Mouse (Mus musculus): ENCODE results near the gene Fat4. TPM values are rescaled to one million over a fixed set of nuclear protein-coding genes. Genes with fewer than 3 reads are reported as not detected.

The Fat4 gene
- polyA plus RNA-seq, 1 experiment from 2014 or later: 12.1 TPM

DNA sequence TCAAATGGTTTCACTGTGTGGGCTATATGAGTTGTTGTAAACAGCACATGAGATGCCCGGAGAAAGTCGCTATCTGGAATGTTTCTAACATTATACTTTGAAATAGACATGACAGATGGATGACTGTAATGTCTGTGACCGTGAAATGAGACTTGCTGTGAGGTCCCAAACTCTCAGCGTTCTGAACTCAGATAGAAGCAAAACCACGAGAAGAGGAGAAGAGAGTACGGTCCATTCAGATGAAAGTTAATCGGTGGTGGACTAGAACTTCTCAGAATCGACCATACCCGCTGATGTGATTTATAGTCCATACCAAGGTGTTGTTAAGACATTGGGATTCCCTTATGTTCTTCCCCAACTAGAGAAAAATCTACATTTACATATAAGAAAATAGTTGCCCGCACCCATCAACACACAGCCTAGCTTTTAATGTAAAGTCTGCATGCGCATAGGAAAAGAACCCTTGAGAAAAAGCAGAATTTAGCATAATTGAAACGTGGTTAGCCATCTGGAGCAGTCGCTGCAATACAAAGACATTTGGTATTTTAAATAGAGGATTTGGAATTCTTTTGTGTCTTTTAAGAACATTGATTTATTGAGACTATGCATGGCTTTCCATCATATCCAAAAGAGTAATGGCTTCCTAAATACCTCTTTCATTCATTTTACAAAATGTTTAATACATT lies 21.8 kb downstream of the Fat4 start:
- peak; percentile 18; the same call in 1 of the 2 replicates for ATAC-seq (ENCODE audit: low FRiP score, low read depth)
- peaks cover 50% of the 10 kb centered on the region for H3K4me1 ChIP-seq
- 26% methylated on average over 13 of the region's 13 CpGs for WGBS
- no peaks in the 10 kb centered on the region for H3K36me3 ChIP-seq
- H3K4me2 ChIP-seq (replicated peaks): peak overlapping the region; percentile 51
- no peaks in the 10 kb centered on the region for H3K27me3 ChIP-seq (replicated peaks)
- H3K9me3 ChIP-seq: no peaks in the 10 kb centered on the region
- no peak overlapping the region for H3K9ac ChIP-seq
- H3K4me3 ChIP-seq: no peak overlapping the region
- no peak overlapping the region for H3K27ac ChIP-seq

- Histone ChIP-seq H3K36me3 (no peaks in the 10 kb centered on the region), H3K4me3 (no peak overlapping the region), H3K9me3 (no peaks in the 10 kb centered on the region), H3K9ac (no peak overlapping the region), H3K27me3 (replicated peaks) (no peaks in the 10 kb centered on the region), H3K27ac (no peak overlapping the region), H3K4me1 (peaks cover 36% of the 10 kb centered on the region), H3K4me2 (replicated peaks) (0 out of 2 replicates have a peak overlapping the region, but pooled peaks have one; percentile 28)
- WGBS: 32% methylated on average over 5 of the region's 5 CpGs
- ATAC-seq (ENCODE audit: low FRiP score, low read depth): peak; percentile 79
Measured at GRCm38 (mm10) chr3:38912768-38913487, 26.2 kb downstream of the Fat4 start.

- Histone ChIP-seq H3K4me2 (replicated peaks) (peak overlapping the region; percentile 28; the same call in 1 of the 2 replicates), H3K4me3 (no peak overlapping the region), H3K27me3 (replicated peaks) (no peaks in the 10 kb centered on the region), H3K27ac (no peak overlapping the region), H3K9ac (no peak overlapping the region), H3K4me1 (peaks cover 29% of the 10 kb centered on the region), H3K9me3 (no peaks in the 10 kb centered on the region), H3K36me3 (no peaks in the 10 kb centered on the region)
- 31% methylated on average over 11 of the region's 11 CpGs for WGBS
- ATAC-seq (ENCODE audit: low FRiP score, low read depth): peak; percentile 61
Measured at GRCm38 (mm10) chr3:38913488-38914105, 26.9 kb downstream of the Fat4 start.

- no peaks in the 10 kb centered on the region for H3K9me3 ChIP-seq
- no peak overlapping the region for H3K9ac ChIP-seq
- H3K4me1 ChIP-seq: peaks cover 17% of the 10 kb centered on the region; the same call in 1 of the 2 replicates
- H3K4me2 ChIP-seq (replicated peaks): no peak overlapping the region
- no peaks in the 10 kb centered on the region for H3K27me3 ChIP-seq (replicated peaks)
- no peak overlapping the region for H3K27ac ChIP-seq
- no peak for ATAC-seq (ENCODE audit: low FRiP score, low read depth)
- 53% methylated on average over 2 of the region's 2 CpGs for WGBS
- no peak overlapping the region for H3K4me3 ChIP-seq
- H3K36me3 ChIP-seq: no peaks in the 10 kb centered on the region
Measured at GRCm38 (mm10) chr3:38918926-38919325, 32.2 kb downstream of the Fat4 start.

GRCm38 (mm10) chr3:38921031-38921430 lies 34.3 kb downstream of the Fat4 start:
- H3K4me2 ChIP-seq (replicated peaks): no peak overlapping the region
- H3K9ac ChIP-seq: no peak overlapping the region
- H3K9me3 ChIP-seq: no peaks in the 10 kb centered on the region
- H3K4me3 ChIP-seq: no peak overlapping the region
- no peaks in the 10 kb centered on the region for H3K36me3 ChIP-seq
- no peak overlapping the region for H3K27ac ChIP-seq
- WGBS: 81% methylated on average over 2 of the region's 2 CpGs
- H3K4me1 ChIP-seq: 0 out of 2 replicates have a peak, but pooled peaks cover 15% of the 10 kb centered on the region
- no peak for ATAC-seq (ENCODE audit: low FRiP score, low read depth)
- H3K27me3 ChIP-seq (replicated peaks): no peaks in the 10 kb centered on the region

DNA sequence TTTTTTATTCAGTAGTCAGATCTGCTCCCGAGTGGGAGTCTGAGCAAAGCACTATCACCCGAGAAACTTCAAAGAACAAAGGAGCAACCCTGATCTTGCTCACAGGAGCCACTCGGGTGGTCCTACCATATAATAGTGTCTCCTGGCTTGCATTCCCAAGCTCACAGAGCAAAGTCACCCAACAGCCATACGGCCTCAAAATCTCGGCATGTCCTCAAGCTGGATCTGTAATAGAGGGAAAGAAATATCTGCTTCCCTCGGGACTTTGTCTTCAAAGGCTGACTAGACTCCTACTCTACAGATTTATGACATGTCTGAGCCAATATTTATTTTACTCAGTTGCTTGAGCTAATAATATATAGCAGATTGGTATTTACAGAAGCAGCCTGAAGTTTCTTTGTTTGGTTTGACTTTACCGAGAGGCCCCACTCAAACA lies 36.5 kb downstream of the Fat4 start:
- Histone ChIP-seq H3K4me2 (replicated peaks) (no peak overlapping the region), H3K36me3 (no peaks in the 10 kb centered on the region), H3K9ac (no peak overlapping the region), H3K27ac (no peak overlapping the region), H3K4me3 (no peak overlapping the region), H3K9me3 (no peaks in the 10 kb centered on the region), H3K27me3 (replicated peaks) (no peaks in the 10 kb centered on the region), H3K4me1 (0 out of 2 replicates have a peak, but pooled peaks cover 15% of the 10 kb centered on the region)
- ATAC-seq (ENCODE audit: low FRiP score, low read depth): no peak
- WGBS: 59% methylated on average over 7 of the region's 7 CpGs

- no peak for ATAC-seq (ENCODE audit: low FRiP score, low read depth)
- H3K27ac ChIP-seq: no peak overlapping the region
- no peak overlapping the region for H3K9ac ChIP-seq
- H3K4me2 ChIP-seq (replicated peaks): no peak overlapping the region
- no peak overlapping the region for H3K4me3 ChIP-seq
- no peaks in the 10 kb centered on the region for H3K9me3 ChIP-seq
- 0 out of 2 replicates have a peak, but pooled peaks cover 2% of the 10 kb centered on the region for H3K4me1 ChIP-seq
- no peaks in the 10 kb centered on the region for H3K36me3 ChIP-seq
- H3K27me3 ChIP-seq (replicated peaks): no peaks in the 10 kb centered on the region
- WGBS: 89% methylated on average over 4 of the region's 4 CpGs
Measured at GRCm38 (mm10) chr3:38928076-38928686, 41.4 kb downstream of the Fat4 start.

GRCm38 (mm10) chr3:38928751-38929150 lies 42.0 kb downstream of the Fat4 start:
- no peak for ATAC-seq (ENCODE audit: low FRiP score, low read depth)
- H3K4me2 ChIP-seq (replicated peaks): no peak overlapping the region
- WGBS: 90% methylated on average over 3 of the region's 3 CpGs
- no peaks in the 10 kb centered on the region for H3K9me3 ChIP-seq
- no peak overlapping the region for H3K4me3 ChIP-seq
- no peaks in the 10 kb centered on the region for H3K4me1 ChIP-seq
- H3K27ac ChIP-seq: no peak overlapping the region
- no peaks in the 10 kb centered on the region for H3K36me3 ChIP-seq
- H3K27me3 ChIP-seq (replicated peaks): no peaks in the 10 kb centered on the region
- H3K9ac ChIP-seq: no peak overlapping the region

GRCm38 (mm10) chr3:38934780-38935179 lies 48.0 kb downstream of the Fat4 start:
- Histone ChIP-seq H3K27me3 (replicated peaks) (no peaks in the 10 kb centered on the region), H3K4me3 (no peak overlapping the region), H3K9ac (no peak overlapping the region), H3K9me3 (no peaks in the 10 kb centered on the region), H3K4me1 (peaks cover 26% of the 10 kb centered on the region), H3K36me3 (no peaks in the 10 kb centered on the region; the same call in 1 of the 2 replicates), H3K27ac (no peak overlapping the region), H3K4me2 (replicated peaks) (no peak overlapping the region)
- 0 out of 2 replicates have a peak, but pooled peaks have one; percentile 35 for ATAC-seq (ENCODE audit: low FRiP score, low read depth)
- 57% methylated on average over 7 of the region's 7 CpGs for WGBS

- no peak overlapping the region for H3K9ac ChIP-seq
Measured at GRCm38 (mm10) chr3:38936485-38936884, 49.7 kb downstream of the Fat4 start.

DNA sequence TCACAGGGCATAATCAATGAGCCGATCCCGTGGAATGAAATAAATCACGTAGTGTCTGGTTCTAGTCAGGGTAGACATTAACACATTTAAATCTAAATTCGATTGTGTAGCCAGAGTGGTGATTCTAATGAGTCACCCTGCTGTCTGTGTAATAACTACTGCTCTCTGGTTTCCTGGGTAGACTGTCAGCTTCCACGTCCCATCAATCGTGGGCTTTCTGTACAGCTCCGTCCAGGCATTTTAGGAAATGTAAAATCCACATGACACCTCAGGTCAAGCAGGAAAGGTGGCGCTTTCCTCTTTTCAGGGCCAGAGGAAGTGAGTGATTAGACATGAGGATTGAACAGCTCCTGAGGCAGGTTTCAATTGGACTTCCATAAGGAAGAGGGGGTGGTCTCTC lies 50.4 kb downstream of the Fat4 start:
- H3K9ac ChIP-seq: no peak overlapping the region

More at GRCm38 (mm10) chr3:38936485-38936884, 49.7 kb downstream of the Fat4 start:
- 89% methylated on average over 7 of the region's 7 CpGs for WGBS
- Histone ChIP-seq H3K27ac (no peak overlapping the region), H3K4me1 (peaks cover 26% of the 10 kb centered on the region), H3K27me3 (replicated peaks) (no peaks in the 10 kb centered on the region), H3K36me3 (peaks cover 3% of the 10 kb centered on the region; the same call in 1 of the 2 replicates), H3K4me2 (replicated peaks) (no peak overlapping the region), H3K9me3 (no peaks in the 10 kb centered on the region), H3K4me3 (no peak overlapping the region)
- no peak for ATAC-seq (ENCODE audit: low FRiP score, low read depth)

DNA sequence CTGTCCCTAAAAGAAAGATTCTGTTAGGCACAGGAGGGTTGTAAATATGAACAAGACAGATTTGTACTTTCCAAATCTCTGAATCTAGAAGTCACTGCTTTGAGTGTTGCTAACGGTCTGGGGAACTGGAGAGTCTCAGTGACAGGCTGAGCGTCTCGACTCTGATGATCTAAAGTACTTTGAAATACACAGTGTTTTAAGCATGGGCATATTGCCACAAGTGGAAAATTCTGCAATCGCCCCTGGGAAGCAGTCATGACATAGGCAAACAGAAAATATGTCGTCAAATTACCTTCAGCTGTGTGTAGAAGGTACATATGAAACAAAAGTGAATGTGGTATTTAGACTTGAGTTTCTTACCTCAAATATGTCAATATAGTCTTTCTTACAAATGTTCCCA lies 51.4 kb downstream of the Fat4 start:
- Histone ChIP-seq H3K9ac (no peak overlapping the region), H3K4me2 (replicated peaks) (no peak overlapping the region), H3K27me3 (replicated peaks) (no peaks in the 10 kb centered on the region), H3K36me3 (peaks cover 10% of the 10 kb centered on the region), H3K27ac (no peak overlapping the region), H3K9me3 (no peaks in the 10 kb centered on the region), H3K4me3 (no peak overlapping the region), H3K4me1 (peaks cover 26% of the 10 kb centered on the region)
- no peak for ATAC-seq (ENCODE audit: low FRiP score, low read depth)
- 85% methylated on average over 5 of the region's 5 CpGs for WGBS

More for the DNA sequence above, 50.4 kb downstream of the Fat4 start:
- Histone ChIP-seq H3K27ac (no peak overlapping the region), H3K4me2 (replicated peaks) (no peak overlapping the region), H3K4me1 (peaks cover 26% of the 10 kb centered on the region), H3K36me3 (peaks cover 3% of the 10 kb centered on the region; the same call in 1 of the 2 replicates), H3K9me3 (no peaks in the 10 kb centered on the region), H3K4me3 (no peak overlapping the region), H3K27me3 (replicated peaks) (no peaks in the 10 kb centered on the region)
- no peak for ATAC-seq (ENCODE audit: low FRiP score, low read depth)
- 48% methylated on average over 8 of the region's 8 CpGs for WGBS
